Mouse (Mus musculus): ENCODE measurements at regions not wholly inside any gene's neighbourhood (a gene's known extent, or its start where the extent isn't known, plus 50 kb on each side); places are given as distances from the start of the nearest gene placed in this dataset.

DNA sequence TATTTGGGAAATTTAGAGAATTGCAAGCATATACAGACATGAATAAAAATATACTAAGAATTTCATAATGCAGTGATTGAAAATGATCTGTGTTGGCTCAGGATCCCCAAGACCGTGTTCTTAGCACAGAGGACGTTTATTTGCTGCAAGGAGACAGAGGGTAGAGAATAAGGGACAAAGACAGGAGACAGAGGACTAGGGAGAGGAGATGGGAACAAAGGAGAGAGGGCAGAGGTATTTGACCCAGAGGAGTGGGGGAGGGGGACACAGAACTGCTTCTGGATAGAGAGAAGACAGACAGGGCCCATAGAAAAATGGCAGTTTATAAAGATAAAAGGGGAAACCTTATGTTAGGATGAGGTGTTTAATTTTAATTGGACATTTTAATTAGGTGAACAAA is 265.0 kb downstream of the Lmbrd1 start:
- 71% methylated on average over 2 of the region's 2 CpGs for WGBS
- no peak for TF ChIP-seq CTCF (IDR thresholded peaks at IDR 0.05; ENCODE audit: insufficient read depth, low read depth, low read length)
- no peak for TF ChIP-seq POLR2A (IDR thresholded peaks at IDR 0.05; ENCODE audit: insufficient read depth, low read depth, low read length)
- H3K4me1 ChIP-seq (ENCODE audit: control insufficient read depth, insufficient read depth, low read length) = no peaks in the 10 kb centered on the region
- H3K4me3 ChIP-seq (ENCODE audit: insufficient read depth, low read depth, low read length) = no peak overlapping the region
- H3K27ac ChIP-seq (ENCODE audit: insufficient read depth, low read depth, low read length) = no peak overlapping the region

DNA sequence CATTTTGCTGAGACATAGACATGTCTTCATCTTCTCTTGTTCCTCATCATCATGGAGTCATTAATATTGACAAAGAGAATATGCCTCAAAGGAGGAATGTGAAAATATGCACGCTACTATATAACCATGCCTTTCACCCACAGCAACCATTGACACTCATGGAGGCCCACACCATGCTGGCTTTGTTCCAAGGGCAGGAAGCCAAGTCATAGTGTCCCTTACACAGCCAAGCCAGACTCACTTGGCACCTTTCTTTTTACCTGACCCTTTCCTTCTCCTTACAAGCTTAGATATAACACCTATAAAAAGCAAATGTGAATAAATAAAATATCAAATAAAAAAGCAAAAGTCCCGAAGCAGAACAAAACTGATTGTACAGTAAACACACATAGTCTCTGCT is 294.3 kb downstream of the Lmbrd1 start:
- no peaks in the 10 kb centered on the region for H3K4me1 ChIP-seq (ENCODE audit: control insufficient read depth, insufficient read depth, low read length)
- no peak for TF ChIP-seq POLR2A (IDR thresholded peaks at IDR 0.05; ENCODE audit: insufficient read depth, low read depth, low read length)
- TF ChIP-seq CTCF (IDR thresholded peaks at IDR 0.05; ENCODE audit: insufficient read depth, low read depth, low read length) = no peak
- H3K27ac ChIP-seq (ENCODE audit: insufficient read depth, low read depth, low read length) = no peak overlapping the region
- no peak overlapping the region for H3K4me3 ChIP-seq (ENCODE audit: insufficient read depth, low read depth, low read length)
- 83% methylated on average over 2 of the region's 2 CpGs for WGBS

DNA sequence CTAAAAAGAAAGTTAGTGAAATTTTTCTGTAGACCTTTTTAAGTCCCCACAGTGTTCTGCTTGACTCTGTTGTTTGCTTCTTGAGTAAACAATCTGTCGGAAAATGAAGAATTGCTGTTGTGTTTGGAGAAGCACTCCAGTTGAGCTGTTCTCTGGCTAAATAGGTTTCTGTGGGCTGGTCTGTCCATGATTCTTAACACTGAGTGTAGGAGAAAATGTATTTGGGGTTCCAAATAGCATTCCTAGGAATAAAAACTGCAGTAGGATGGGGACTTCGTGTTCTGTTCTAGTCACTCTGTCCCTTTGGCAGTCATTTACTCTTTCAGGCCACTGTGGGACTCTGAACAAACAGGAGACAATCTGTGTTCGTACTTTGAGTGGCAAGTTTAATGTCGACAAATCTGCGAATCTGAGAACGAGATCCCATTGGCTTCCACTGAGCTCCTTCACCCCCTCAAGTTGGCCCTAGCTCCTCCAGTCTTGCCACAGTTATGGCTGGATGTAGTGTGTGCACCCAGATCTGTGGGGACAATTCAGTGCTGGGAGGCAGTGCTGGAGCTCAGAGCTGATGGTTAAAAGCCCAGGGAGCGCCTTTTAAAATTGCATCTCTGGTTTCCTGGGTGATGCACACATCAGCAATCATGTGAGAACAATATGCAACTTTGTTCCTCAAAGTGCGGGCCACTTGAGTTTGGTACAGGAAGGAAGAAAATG is 330.2 kb downstream of the Lmbrd1 start:
- Histone ChIP-seq H3K4me1 (ENCODE audit: control insufficient read depth, insufficient read depth, low read length) (no peaks in the 10 kb centered on the region), H3K4me3 (ENCODE audit: insufficient read depth, low read depth, low read length) (no peak overlapping the region), H3K27ac (ENCODE audit: insufficient read depth, low read depth, low read length) (no peak overlapping the region)
- no peak for TF ChIP-seq POLR2A (IDR thresholded peaks at IDR 0.05; ENCODE audit: insufficient read depth, low read depth, low read length)
- no peak for TF ChIP-seq CTCF (IDR thresholded peaks at IDR 0.05; ENCODE audit: insufficient read depth, low read depth, low read length)
- WGBS = 56% methylated on average over 8 of the region's 8 CpGs

DNA sequence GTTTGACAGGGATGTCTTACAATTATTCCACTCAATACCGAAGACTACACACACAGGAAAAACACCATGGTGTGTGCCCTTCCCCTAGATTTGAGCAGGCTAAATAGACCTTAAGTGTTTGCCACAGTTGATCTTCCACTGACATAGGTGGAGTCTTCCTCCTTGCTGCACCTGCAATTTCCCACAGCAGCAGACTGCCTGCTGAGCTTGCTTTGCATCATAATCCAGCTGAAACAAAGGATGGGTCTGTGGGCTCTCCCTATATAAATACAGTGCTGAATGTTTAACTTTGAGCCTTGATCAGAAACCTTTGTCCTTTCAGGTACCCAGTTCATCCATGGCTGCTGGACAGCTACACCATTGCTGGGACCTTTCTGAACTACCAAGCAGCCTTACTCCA is 334.3 kb downstream of the Lmbrd1 start:
- TF ChIP-seq POLR2A (IDR thresholded peaks at IDR 0.05; ENCODE audit: insufficient read depth, low read depth, low read length) (no peak), CTCF (IDR thresholded peaks at IDR 0.05; ENCODE audit: insufficient read depth, low read depth, low read length) (no peak)

More for the DNA sequence above, 334.3 kb downstream of the Lmbrd1 start:
- no peaks in the 10 kb centered on the region for H3K4me1 ChIP-seq (ENCODE audit: control insufficient read depth, insufficient read depth, low read length)
- H3K4me3 ChIP-seq (ENCODE audit: insufficient read depth, low read depth, low read length) = no peak overlapping the region
- no peak overlapping the region for H3K27ac ChIP-seq (ENCODE audit: insufficient read depth, low read depth, low read length)
- 83% methylated on average over 1 of the region's 1 CpGs for WGBS
